Mouse (Mus musculus) MEL-GATA-1-ER (cell line): ENCODE results near the gene Cdyl2.

Source experiments
- DNase-seq: peaks from one replicate; pipeline ENCODE4 v3.0.0-alpha.2; 2012; ENCODE audit warnings: low read depth; ENCODE audit errors: extremely low read depth

The Cdyl2 gene

GRCm38 (mm10) chr8:116623591-116623990 lies 109.2 kb downstream of the Cdyl2 start:
- no peak for DNase-seq

DNA sequence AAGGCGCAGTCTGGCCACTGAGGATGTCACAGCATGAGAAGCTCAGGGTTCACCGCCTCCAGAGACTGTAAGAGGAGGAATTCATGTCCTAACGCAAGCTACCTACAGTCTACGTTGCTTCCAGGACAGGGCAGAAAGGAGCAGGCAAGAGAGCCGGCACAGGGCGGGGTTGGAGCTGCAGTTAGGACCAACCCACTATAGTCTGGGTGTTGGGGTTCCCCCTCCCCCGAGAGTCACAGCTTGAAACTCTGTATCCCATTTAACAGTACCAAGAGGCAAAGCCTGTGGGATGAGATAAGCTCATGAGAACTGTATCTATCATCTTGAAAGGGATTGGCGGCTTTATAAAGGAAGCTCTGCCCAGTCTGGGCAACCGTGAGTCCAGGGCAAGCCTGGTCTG lies 110.5 kb downstream of the Cdyl2 start:
- no peak for DNase-seq

DNA sequence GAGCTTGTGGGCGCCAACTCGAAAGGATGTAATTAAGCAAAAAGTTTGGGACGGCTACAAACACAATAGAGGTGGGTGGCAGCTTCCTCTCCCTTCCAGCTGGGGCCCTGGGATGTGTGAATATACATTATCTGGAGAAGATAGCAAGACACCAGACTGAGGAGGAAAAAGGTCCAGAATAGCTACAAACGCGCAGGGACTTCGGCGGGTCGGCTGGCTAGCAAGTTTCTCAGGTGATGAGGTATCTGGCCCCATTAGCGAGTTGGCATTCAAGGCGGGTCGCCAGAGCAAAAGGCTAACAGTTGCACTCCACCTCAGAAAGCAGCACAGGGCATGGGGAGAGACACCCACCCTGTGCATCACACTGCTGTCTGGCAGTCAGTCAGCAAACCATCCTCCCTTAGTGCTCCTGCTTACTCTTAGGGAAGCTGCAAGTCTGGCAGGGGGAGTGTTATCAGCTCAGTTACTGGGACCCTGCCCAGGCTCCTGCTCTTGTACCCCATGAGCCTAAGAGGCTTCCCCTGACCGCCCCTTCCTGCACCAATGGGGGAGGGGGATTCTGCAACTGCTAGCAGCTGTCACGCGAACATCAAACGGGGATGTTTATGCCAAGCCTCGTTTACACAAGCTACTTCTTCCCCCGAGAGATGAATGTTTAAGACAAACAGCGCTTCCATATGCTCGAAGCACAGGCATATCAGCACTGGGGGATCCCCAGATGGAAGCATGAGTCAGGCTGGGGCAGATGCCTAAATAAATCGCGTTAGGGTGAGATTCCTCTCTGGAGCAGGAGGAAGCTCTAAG lies 111.4 kb downstream of the Cdyl2 start:
- DNase-seq: no peak

DNA sequence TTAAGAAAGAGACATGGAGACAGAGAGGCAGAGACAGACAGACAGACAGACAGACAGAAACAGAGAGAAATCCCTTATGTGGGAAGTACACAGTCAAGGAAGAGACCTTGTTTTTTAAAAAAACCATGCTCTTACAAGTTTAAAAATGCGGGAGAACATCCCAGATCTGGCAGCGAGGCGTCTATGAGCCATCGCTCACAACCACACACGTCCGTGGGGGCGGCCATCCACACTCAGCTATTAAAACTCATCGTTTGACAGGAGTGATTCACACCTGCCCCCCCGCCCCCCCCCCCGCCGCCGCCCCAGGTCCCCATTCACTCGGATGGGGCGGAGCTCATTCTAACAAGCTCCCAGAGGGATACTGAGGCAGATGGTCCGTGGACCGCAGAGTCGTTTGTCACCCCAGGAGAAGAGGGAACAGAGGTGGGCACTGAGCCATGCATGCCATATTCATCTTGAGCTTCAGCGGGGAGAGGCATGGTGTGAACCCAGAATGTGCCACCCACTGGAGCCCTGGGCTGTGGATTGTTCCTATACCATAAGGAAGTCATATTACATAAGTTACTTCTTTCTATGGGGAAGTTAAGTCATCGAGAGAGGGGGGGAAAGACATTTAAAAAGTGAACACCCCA lies 113.0 kb downstream of the Cdyl2 start:
- no peak for DNase-seq

DNA sequence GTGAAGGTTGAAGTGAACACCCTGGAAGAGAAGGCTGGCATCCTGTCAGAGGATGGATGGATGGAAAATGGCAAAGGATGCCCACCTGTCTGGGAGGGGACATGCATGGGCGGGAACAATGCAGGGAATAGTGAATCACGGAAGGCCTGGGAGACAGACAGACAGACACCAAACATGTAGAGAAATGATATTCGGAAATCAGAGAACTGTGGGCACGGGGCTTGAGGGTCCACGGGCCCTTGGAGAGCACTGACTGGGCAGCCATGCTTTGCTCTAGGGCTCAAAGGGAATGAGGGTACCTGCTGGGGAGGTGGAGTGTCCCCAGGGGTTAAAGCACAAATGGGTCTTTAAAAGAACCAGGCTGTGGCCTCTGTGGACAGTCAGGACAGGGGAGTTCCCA lies 113.6 kb downstream of the Cdyl2 start:
- DNase-seq: no peak

DNA sequence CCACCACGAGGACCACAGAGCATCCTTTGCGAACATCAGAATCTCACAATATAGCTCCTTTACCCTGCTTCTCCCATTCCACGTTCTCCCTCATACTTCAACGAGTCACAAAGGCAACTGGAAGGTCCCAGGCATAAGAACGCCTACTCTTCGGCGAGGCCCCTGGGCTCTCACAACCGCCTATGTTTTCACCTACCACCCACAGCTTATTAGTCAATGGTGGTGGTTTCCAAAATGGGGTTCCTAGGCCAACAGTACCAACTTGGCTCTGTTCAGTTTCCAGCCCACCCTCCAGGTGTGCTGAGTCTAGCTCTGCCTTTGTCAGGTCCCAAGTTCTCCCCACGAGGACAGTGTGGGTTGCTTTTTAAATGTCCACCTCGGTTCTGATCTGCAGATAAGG lies 114.0 kb downstream of the Cdyl2 start:
- no peak for DNase-seq

DNA sequence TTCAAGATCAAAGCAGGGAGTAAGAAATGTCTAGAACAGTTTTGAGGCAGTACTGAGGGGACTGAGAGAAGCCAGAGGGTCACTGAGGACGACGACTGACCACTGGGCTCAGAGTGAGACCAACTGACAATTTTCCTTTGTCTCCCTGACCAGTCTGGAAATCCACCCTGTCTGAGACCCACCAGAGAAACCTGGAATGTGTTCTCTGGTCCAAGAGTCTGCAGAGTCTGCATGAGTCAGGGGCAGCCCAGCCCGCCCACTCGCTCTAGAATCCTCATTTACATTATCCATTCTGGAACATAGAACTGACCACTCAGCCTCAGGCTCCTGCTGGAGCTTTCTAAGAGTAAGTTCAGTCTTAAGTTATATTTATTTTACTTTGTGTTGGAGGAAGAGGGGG lies 114.9 kb downstream of the Cdyl2 start:
- DNase-seq: no peak

GRCm38 (mm10) chr8:116616369-116616768 lies 116.4 kb downstream of the Cdyl2 start:
- DNase-seq: no peak

GRCm38 (mm10) chr8:116614901-116615300 lies 117.9 kb downstream of the Cdyl2 start:
- DNase-seq: no peak

- no peak for DNase-seq
Observed at GRCm38 (mm10) chr8:116606171-116606570, 126.6 kb downstream of the Cdyl2 start.

DNA sequence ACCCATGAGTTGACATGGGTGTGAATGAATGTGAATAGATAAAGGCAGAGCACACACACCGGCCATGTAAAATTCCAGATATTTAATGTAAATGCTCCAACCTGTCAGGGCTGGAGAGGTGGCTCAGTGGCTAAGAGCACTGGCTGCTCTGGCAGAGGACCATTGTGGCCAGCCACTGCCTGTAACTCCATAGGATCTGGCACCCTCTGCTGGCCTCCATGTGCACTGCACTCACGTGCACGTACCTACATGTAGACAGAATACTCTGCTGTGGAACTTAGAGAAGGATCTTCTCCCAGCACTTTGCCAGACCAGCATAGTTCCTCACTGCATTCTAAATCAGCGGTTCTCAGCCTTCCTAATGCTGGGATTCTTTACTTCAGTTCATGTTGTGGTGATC lies 130.0 kb downstream of the Cdyl2 start:
- DNase-seq: no peak

- DNase-seq: no peak
Observed at GRCm38 (mm10) chr8:116599728-116600127, 133.1 kb downstream of the Cdyl2 start.

DNA sequence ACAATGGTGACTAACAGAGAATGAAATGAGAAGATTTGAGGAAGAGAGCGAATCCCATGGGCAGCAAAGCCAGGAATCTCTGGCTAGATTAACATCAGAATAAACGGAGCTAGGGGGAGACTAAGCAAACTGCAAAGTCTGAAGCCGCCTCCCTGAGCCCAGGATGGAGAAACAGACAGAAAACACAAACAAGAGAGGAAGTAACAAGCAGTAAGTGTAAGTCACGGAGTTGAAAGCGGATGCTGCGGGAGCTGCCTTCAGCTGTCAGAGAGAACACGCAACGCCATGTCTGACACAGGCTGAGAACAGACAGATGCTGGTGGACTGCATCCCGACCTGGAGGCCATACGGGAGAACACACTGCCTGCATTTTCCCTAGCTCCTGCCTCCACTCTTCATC lies 141.6 kb downstream of the Cdyl2 start:
- no peak for DNase-seq

DNA sequence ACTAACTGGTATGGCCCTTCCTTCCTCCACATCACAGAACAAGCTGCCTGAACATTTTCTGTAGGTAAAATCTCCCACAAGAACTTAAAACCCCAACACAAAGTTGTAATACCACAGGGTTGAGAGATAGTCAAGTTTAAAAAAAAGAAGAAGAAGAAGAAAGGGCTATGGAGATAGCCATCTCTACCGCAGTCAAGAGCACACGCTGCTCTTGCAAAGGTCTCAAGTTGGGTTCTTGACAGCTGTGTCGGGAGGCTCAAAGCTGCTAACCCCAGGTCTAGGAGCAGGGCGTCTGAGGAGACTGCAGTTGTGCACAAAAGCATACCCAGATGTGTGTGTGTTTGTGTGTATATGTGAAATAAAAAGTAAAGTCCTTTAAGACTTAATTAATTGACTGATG lies 142.2 kb downstream of the Cdyl2 start:
- no peak for DNase-seq

DNA sequence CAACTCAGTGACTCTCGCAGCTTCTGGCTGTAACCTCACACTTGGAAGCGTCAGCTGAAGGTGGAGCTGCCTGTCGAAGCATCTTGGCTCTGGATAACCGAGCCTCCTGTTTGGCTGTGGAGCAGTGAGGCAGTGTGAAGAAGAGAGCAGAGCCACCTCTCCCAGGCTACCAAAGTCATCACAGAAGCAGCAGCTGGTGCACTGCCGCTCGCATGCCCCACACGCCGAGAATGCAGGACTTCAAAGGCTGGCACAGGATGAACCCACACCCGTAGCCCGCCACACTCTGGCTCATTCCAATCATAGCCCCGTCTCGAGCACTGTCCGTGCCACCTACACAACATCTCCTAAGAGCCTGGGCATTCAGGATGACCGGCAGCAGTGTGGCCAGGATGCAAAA lies 142.7 kb downstream of the Cdyl2 start:
- DNase-seq: no peak

DNA sequence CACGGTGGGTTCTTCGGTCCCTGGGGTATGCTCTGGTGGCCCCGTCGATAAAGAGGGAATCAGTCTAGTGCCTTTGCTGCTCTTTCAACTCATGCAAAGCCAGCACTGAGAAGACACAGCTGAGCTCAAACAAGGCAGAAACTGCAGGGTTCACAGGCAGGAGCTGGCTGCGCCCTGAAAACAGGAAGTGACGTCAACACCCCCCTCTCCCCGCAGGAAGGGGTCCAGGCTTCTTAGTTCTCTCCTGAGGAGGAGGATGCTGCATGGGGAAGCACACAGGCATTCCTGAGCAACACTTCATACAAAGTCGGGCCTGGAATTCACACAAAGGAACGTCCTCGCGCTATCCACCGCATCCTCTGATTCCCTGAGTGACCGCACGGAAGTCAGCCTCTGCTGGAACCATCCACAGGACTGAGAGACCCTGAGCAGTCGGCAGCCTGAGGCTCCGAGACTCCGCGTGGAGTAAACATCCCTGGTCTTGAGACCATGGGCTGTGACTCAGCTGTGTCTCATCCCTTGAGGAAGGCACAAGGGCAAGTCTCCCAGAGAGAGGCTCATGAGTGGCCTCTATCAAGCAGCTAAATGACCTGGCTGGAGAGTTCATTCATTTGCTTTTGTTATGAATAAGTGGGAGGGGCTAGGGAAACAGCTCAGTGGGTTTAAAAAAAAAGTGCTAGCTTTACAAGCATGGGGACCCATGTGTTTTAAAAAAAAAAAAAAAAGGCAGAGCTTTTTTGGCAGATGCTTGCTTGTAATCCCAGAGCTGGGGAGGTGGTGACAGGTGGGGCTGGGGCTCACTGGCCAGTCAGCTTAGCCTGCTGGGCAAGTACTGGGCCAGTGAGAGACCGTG lies 144.9 kb downstream of the Cdyl2 start:
- DNase-seq: no peak

DNA sequence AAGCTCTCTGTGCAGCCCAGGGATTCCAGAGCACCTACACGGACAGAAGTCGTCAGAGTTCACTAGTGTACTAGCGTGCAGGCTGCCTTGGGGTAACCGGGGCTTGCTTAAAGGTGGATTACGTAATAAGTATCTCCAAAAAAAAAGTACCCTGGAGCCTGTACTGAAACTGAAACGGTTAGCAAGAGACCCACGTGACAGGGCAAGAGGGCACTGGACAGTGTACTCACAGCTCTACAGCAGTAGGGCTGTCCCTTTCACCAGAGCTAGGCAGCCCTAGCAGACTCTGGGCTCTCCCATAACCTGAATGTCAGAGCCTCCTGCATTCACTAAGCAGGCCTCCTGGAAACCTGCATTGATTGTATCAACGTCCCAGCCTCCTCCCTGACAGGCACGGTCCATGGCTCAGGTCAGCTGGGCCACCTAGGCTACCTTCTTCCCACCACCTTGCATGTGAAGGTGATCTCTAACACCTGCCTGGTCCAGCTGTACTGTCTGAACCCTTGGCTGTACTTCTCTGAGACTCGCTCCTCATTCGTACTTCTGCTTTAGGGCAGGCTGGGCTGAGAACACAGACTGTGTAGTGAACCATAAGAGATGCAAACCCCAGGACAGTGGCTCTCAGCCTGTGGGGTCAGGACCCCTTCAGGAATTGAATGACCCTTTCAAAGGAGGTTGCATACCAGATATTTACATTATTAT lies 151.3 kb downstream of the Cdyl2 start:
- no peak for DNase-seq

DNA sequence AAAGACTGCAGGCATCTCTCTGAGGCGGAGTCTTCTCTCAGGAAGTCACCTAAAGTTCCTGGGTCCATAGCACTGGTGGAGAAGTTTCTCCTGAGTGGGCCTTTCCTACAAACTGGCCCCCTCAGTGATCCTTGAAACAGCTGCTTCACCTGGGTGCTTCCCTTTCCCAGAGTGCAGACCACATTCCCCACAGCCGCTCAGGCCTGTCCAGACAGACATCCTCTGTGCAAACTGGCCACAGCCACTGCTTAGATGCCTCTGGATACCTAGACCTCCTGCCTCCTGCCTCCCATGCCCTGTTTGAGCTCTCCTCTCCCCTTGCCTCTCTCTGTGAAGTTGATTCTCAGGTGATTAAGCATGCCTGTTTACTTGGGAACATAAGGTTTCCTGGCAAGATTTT lies 156.1 kb downstream of the Cdyl2 start:
- no peak for DNase-seq

- no peak for DNase-seq
Observed at GRCm38 (mm10) chr8:116573085-116573484, 159.7 kb downstream of the Cdyl2 start.

- no peak for DNase-seq
Observed at GRCm38 (mm10) chr8:116552778-116553177, 180.0 kb downstream of the Cdyl2 start.

- DNase-seq: no peak
Observed at GRCm38 (mm10) chr8:116552255-116552654, 180.5 kb downstream of the Cdyl2 start.

- DNase-seq: no peak
Observed at GRCm38 (mm10) chr8:116543366-116543765, 189.4 kb downstream of the Cdyl2 start.
